Mouse (Mus musculus) heart, embryonic 14.5 days (tissue): ENCODE results near the gene Iqub. TPM values are rescaled to one million over a fixed set of nuclear protein-coding genes. Genes with fewer than 3 reads are reported as not detected.

ENCODE experiments used
- ATAC-seq: fragments of 200-750 bp; cut with Nextera tagmentation; 2 replicates; pipeline ENCODE4 v1.8.0; 2017; ENCODE audit warnings: low read depth, moderate TSS enrichment; ENCODE audit not compliant: insufficient number of reproducible peaks, insufficient read depth, low FRiP score
- H3K27ac ChIP-seq, 2 experiments: fragments of 200-500 bp in 1 of 2; fragments of 300-500 bp in 1 of 2; sonication (generic) in 1 of 2; replicated peaks in 1 of 2; 2 replicates each; pipeline ENCODE4 v1.5.1; 2012 to 2014; ENCODE audit warnings: low read depth in 2 of 2, low read length in 2 of 2, control low read depth in 1 of 2, mild to moderate bottlenecking in 1 of 2, mixed read lengths in 1 of 2; ENCODE audit not compliant: control insufficient read depth in 1 of 2, insufficient read depth in 1 of 2
- H3K27me3 ChIP-seq: fragments of 300-500 bp; sonication (generic); 2 replicates; pipeline ENCODE4 v1.6.1; 2014; ENCODE audit warnings: mild to moderate bottlenecking, low read length, control low read depth; ENCODE audit not compliant: control insufficient read depth, insufficient read depth
- H3K36me3 ChIP-seq: fragments of 300-500 bp; sonication (generic); 2 replicates; pipeline ENCODE4 v1.6.1; 2014; ENCODE audit warnings: mild to moderate bottlenecking, control low read depth, low read length, mixed read lengths; ENCODE audit not compliant: control insufficient read depth, insufficient read depth
- H3K4me1 ChIP-seq, 2 experiments: fragments of 200-500 bp in 1 of 2; fragments of 300-500 bp in 1 of 2; sonication (generic) in 1 of 2; 2 replicates each; pipeline ENCODE4 v1.6.1; 2012 to 2014; ENCODE audit warnings: low read length in 2 of 2, control low read depth in 1 of 2, mixed read lengths in 1 of 2; ENCODE audit not compliant: control insufficient read depth in 2 of 2, insufficient read depth in 2 of 2
- H3K4me2 ChIP-seq: fragments of 300-500 bp; sonication (generic); 2 replicates; pipeline ENCODE4 v1.6.1; 2014; ENCODE audit warnings: mild to moderate bottlenecking, low read length
- H3K4me3 ChIP-seq, 2 experiments: fragments of 200-500 bp in 1 of 2; fragments of 300-500 bp in 1 of 2; sonication (generic) in 1 of 2; 2 replicates each; pipeline ENCODE4 v1.5.1; 2012 to 2014; ENCODE audit warnings: low read length in 2 of 2, mild to moderate bottlenecking in 2 of 2, control low read depth in 1 of 2, low read depth in 1 of 2, moderate library complexity in 1 of 2; ENCODE audit not compliant: control insufficient read depth in 1 of 2, insufficient read depth in 1 of 2
- H3K9ac ChIP-seq: fragments of 300-500 bp; sonication (generic); 2 replicates; pipeline ENCODE4 v1.6.1; 2014; ENCODE audit warnings: mild to moderate bottlenecking, low read length
- H3K9me3 ChIP-seq: fragments of 300-500 bp; sonication (generic); 2 replicates; pipeline ENCODE4 v1.6.1; 2016; ENCODE audit warnings: low read length, control low read depth; ENCODE audit not compliant: control insufficient read depth
- WGBS: fragments of 180-500 bp; shearing (Covaris S2); extraction: QIAGEN DNeasy Blood & Tissue Kit; methylation state at CpG from one replicate; pipeline ENCODE4 v1.1.7; 2014; 5-methylcytosine and 5-hydroxymethylcytosine counted together
- polyA plus RNA-seq: library from polyadenylated mRNA; unstranded; fragments of >200 nt; fragmentation: Nextera tagmentation; extraction: Ambion mirVana; gene quantifications from 2 replicates; pipeline ENCODE4 v1.2.1, GENCODE M21; 2014

Gene Iqub
- 0.23 and 0.49 TPM in 2 replicates for polyA plus RNA-seq

- Histone ChIP-seq H3K36me3 (peaks cover 19% of the 10 kb centered on the region), H3K4me1 (peaks cover 2 to 5% of the 10 kb centered on the region in 2 experiments; a peak in 3 of 4 replicates), H3K27me3 (no peaks in the 10 kb centered on the region), H3K4me3 (peak within 1 kb of the TSS in 1 of 2 experiments; percentile 19; a peak in 1 of 4 replicates), H3K9ac (no peak within 1 kb of the TSS; the same call in 1 of the 2 replicates), H3K4me2 (peak within 1 kb of the TSS; percentile 45), H3K9me3 (no peaks in the 10 kb centered on the region), H3K27ac (peak within 1 kb of the TSS; percentile 24 to 72; a peak in 3 of 4 replicates)
- 11% methylated on average over 13 of the region's 13 CpGs for WGBS
- ATAC-seq, result peak; percentile 61; the same call in 1 of the 2 replicates
These were observed at the start of gene Iqub for GRCm38 (mm10) chr6:24514552-24515284. Gene Iqub, minus strand, starts transcription at chr6:24515067.

- WGBS, result 55% methylated on average over 9 of the region's 9 CpGs
- Histone ChIP-seq H3K9ac (no peak overlapping the region), H3K27me3 (no peaks in the 10 kb centered on the region), H3K4me1 (no peaks in the 10 kb centered on the region; a peak in 1 of 4 replicates), H3K9me3 (no peaks in the 10 kb centered on the region), H3K4me3 (no peak overlapping the region), H3K36me3 (no peaks in the 10 kb centered on the region), H3K4me2 (no peak overlapping the region), H3K27ac (no peak overlapping the region)
- no peak for ATAC-seq
These were observed 49.2 kb upstream of the Iqub start for GRCm38 (mm10) chr6:24564081-24564480.

DNA sequence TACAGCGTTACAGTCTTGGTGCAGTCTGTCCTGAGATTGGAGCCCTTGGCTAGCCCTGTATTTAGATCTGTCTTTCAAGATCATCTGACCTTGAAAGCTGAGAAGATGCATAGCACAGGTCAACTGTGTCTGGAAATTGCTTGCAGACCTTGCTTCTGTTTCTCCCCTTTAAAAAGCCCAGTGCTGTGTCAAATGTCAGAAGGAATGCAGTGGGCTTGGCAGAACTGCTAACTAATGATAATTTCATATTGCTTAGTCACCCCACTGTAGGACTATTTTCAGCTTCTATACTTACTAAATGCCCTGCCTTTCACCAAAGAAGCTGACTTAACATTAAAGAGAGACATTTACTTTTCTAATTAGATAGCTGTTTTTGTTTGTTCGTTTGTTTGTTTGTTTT lies 40.6 kb upstream of the Iqub start:
- no peak overlapping the region for H3K4me3 ChIP-seq
- ATAC-seq, result no peak
- no peak overlapping the region for H3K4me2 ChIP-seq
- WGBS, result 58% methylated on average over 2 of the region's 2 CpGs
- no peak overlapping the region for H3K9ac ChIP-seq
- H3K27me3 ChIP-seq, result no peaks in the 10 kb centered on the region
- peak overlapping the region; percentile 21 to 42; a peak in 3 of 4 replicates for H3K27ac ChIP-seq
- no peaks in the 10 kb centered on the region for H3K9me3 ChIP-seq
- H3K36me3 ChIP-seq, result no peaks in the 10 kb centered on the region
- H3K4me1 ChIP-seq, result peaks cover 7 to 31% of the 10 kb centered on the region in 2 experiments

DNA sequence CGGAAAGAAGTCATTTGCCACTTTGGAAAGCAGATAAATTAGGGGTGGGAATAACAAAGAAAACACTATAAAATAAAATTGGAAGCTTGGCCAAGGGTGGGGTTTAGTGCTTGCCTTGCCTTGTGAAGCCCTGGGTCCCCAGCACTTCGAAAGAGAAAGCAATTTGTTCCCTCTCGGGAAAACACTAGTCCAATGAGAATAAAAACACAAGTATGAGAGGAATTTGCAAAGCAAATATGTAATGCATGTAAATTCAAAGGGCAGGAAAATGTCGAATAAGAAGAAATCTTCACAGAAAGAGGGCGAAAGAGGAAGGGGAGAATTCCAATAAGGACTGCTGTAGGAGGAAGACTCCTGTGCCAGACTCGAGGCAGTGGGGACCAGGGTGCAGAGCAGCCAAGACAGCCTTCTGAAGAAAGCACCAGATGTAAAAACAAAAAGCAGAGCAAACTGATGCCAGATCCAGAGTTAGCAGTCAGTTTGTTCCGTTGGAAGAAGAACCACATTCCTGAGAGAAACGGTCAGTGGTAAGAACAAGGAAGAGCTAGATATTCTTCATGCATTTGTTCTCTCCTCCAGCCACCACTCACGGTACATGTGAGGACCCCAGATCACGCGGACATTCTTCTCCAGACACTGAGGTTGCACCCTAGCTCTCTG lies 39.7 kb upstream of the Iqub start:
- H3K36me3 ChIP-seq, result no peaks in the 10 kb centered on the region
- no peak for ATAC-seq
- H3K9me3 ChIP-seq, result no peaks in the 10 kb centered on the region
- H3K4me1 ChIP-seq, result peaks cover 7 to 31% of the 10 kb centered on the region in 2 experiments
- 52% methylated on average over 11 of the region's 11 CpGs for WGBS
- H3K4me3 ChIP-seq, result no peak overlapping the region
- peak overlapping the region; percentile 38 for H3K4me2 ChIP-seq
- H3K9ac ChIP-seq, result no peak overlapping the region
- H3K27me3 ChIP-seq, result no peaks in the 10 kb centered on the region
- peak overlapping the region; percentile 2 to 16; a peak in 1 of 4 replicates for H3K27ac ChIP-seq

- 33% methylated on average over 7 of the region's 7 CpGs for WGBS
- no peak overlapping the region for H3K27ac ChIP-seq
These were observed 37.2 kb upstream of the Iqub start for GRCm38 (mm10) chr6:24552046-24552445.

GRCm38 (mm10) chr6:24549801-24550200 lies 34.9 kb upstream of the Iqub start:
- ATAC-seq, result no peak
- Histone ChIP-seq H3K36me3 (no peaks in the 10 kb centered on the region), H3K4me3 (no peak overlapping the region), H3K4me1 (peaks cover 7 to 31% of the 10 kb centered on the region in 2 experiments), H3K27ac (no peak overlapping the region), H3K4me2 (no peak overlapping the region), H3K9ac (no peak overlapping the region), H3K9me3 (no peaks in the 10 kb centered on the region), H3K27me3 (no peaks in the 10 kb centered on the region)
- WGBS, result 65% methylated on average over 2 of the region's 2 CpGs

More at GRCm38 (mm10) chr6:24552046-24552445, 37.2 kb upstream of the Iqub start:
- Histone ChIP-seq H3K4me3 (no peak overlapping the region), H3K4me2 (peak overlapping the region; percentile 33), H3K9me3 (no peaks in the 10 kb centered on the region), H3K36me3 (no peaks in the 10 kb centered on the region), H3K4me1 (peaks cover 7 to 31% of the 10 kb centered on the region in 2 experiments), H3K27me3 (no peaks in the 10 kb centered on the region), H3K9ac (no peak overlapping the region; the same call in 1 of the 2 replicates)
- ATAC-seq, result no peak

DNA sequence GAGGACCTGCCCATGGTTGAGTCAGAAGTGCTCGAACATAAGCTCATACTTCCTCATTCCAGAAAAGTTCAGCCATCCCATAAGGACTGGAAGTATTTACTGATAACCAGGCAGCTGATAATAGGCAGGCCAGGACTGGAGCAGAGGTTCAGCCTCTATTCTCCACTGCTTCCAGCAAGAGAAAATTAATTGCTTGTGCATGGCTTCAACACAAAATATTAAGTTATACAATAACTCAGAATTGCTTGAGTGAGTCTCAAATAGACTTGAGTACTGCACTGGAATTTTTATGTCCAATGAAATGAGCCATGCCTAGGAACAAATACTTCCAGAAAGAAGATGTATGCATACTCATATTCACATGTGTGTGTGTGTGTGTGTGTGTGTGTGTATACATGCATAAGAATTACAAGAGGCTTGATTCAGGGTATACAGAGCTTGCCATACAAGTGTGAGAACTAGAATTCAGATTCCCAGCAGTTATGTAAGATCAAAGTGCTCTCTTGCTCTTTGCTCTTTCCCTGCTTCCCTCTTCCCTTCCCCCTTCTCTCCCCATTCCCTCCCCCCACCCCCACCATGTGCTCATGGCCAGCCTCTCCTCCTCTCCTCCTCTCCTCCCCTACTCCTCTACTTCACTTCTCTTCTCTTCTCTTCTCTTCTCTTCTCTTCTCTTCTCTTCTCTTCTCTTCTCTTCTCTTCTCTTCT lies 32.0 kb upstream of the Iqub start:
- 0% methylated on average over 1 of the region's 1 CpGs for WGBS
- no peaks in the 10 kb centered on the region for H3K27me3 ChIP-seq
- H3K9ac ChIP-seq, result no peak overlapping the region
- H3K4me3 ChIP-seq, result no peak overlapping the region
- peaks cover 9 to 28% of the 10 kb centered on the region in 2 experiments for H3K4me1 ChIP-seq
- H3K9me3 ChIP-seq, result no peaks in the 10 kb centered on the region
- H3K4me2 ChIP-seq, result peak overlapping the region; percentile 31
- H3K27ac ChIP-seq, result peak overlapping the region; percentile 57 to 76; a peak in 3 of 4 replicates
- H3K36me3 ChIP-seq, result no peaks in the 10 kb centered on the region
- peak; percentile 47; the same call in 1 of the 2 replicates for ATAC-seq
